Mouse (Mus musculus): Measurements from ENCODE around the gene Chst11.

- TF ChIP-seq POLR2A (IDR thresholded peaks at IDR 0.05; ENCODE audit: insufficient read length, low read depth) (no peak), MYOG (IDR thresholded peaks at IDR 0.05; ENCODE audit: control insufficient read depth in 1 of 3, insufficient read depth in 1 of 3, insufficient read length in 2 of 3, low read depth in 2 of 3) (peak in 2 of 3 experiments; percentile 22 to 28), USF1 (IDR thresholded peaks at IDR 0.05; ENCODE audit: low read depth) (no peak), MAX (IDR thresholded peaks at IDR 0.05; ENCODE audit: low read depth) (no peak), E2F4 (IDR thresholded peaks at IDR 0.05; ENCODE audit: insufficient read depth) (no peak), POLR2AphosphoS2 (IDR thresholded peaks at IDR 0.05; ENCODE audit: insufficient read length, low read depth) (no peak)
These were observed 1.1 kb downstream of the Chst11 start for GRCm38 (mm10) chr10:82986251-82986992.

Measured in myocyte (in vitro differentiated cells).